Mouse (Mus musculus): ENCODE measurements around the gene Creb3l4.

- TF ChIP-seq CTCF (IDR thresholded peaks at IDR 0.05; ENCODE audit: insufficient read depth, low read length), result no peak
- TF ChIP-seq POLR2A (IDR thresholded peaks at IDR 0.05; ENCODE audit: borderline replicate concordance, extremely low read depth, low read depth, low read length), result no peak
Measured at GRCm38 (mm10) chr3:90247630-90247959, 4.3 kb upstream of the Creb3l4 start.

Data from lung, adult 2 months (tissue).